Mouse (Mus musculus) forebrain, embryonic 12.5 days (tissue): ENCODE measurements around the gene Bend5. TPM values are rescaled to one million over a fixed set of nuclear protein-coding genes. Genes with fewer than 3 reads are reported as not detected.

ENCODE experiments used
- ATAC-seq: fragments of 200-750 bp; cut with Nextera tagmentation; 2 replicates; pipeline ENCODE4 v1.8.0; 2017; ENCODE audit warnings: moderate TSS enrichment; ENCODE audit not compliant: low FRiP score
- H3K27ac ChIP-seq: fragments of 300-500 bp; sonication (generic); 2 replicates; pipeline ENCODE4 v1.5.1; 2016; ENCODE audit warnings: mild to moderate bottlenecking
- H3K27me3 ChIP-seq: fragments of 300-500 bp; sonication (generic); 2 replicates; pipeline ENCODE4 v1.6.1; 2016; ENCODE audit warnings: mild to moderate bottlenecking
- H3K36me3 ChIP-seq: fragments of 300-500 bp; sonication (generic); replicated peaks from 2 replicates; pipeline ENCODE4 v1.6.1; 2016; ENCODE audit warnings: mild to moderate bottlenecking
- H3K4me1 ChIP-seq: fragments of 300-500 bp; sonication (generic); 2 replicates; pipeline ENCODE4 v1.6.1; 2016
- H3K4me2 ChIP-seq: fragments of 300-500 bp; sonication (generic); 2 replicates; pipeline ENCODE4 v1.6.1; 2016; ENCODE audit warnings: mild to moderate bottlenecking, moderate library complexity
- H3K4me3 ChIP-seq: fragments of 300-500 bp; sonication (generic); replicated peaks from 2 replicates; pipeline ENCODE4 v1.5.1; 2016; ENCODE audit warnings: mild to moderate bottlenecking
- H3K9ac ChIP-seq: fragments of 300-500 bp; sonication (generic); 2 replicates; pipeline ENCODE4 v1.6.1; 2016; ENCODE audit warnings: mild to moderate bottlenecking
- H3K9me3 ChIP-seq: fragments of 300-500 bp; sonication (generic); 2 replicates; pipeline ENCODE4 v1.6.1; 2016
- WGBS: fragments of 180-500 bp; shearing (Covaris S2); methylation state at CpG from one replicate; pipeline ENCODE4 v1.1.7; 2016; 5-methylcytosine and 5-hydroxymethylcytosine counted together
- polyA plus RNA-seq: library from polyadenylated mRNA; unstranded; fragments of >200 nt; fragmentation: Nextera tagmentation; extraction: Ambion mirVana; gene quantifications from 2 replicates; pipeline ENCODE4 v1.2.1, GENCODE M21; 2016

Bend5 gene
- polyA plus RNA-seq, 1 experiment from 2014 or later = 46.5 TPM

DNA sequence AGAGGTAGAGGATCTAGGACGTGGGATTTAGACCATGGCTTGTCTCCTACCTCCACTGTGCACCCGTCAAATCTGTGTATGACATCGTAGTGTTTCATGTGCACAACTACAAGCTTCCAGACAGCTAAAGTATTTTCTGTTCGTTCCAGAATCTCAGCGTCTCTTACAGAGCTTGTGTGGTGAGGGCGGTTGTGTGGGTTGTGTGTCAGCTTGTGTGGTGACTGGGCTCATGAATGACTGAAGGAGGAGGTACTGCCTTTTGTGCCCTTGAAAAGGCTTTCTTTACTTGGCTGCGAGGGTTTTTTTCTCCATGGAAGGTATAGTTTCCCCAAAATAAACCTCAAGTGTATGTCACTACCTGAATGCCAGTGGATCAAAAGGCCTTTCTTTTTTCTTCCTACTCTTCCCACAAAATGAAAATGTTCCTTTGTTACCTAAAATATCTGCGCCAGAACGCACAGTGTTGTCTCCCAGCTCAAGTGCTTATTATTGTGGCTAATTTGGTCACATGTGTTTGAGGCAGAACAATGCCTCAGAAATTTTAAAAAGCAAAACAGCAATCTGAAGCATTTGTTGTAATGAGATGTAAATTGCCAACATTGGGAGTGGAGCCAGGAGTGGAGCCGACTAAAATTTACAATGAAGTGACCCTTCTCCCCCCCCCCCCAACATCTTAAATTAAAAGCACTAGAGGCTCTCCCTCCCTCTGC is 29.3 kb downstream of the Bend5 start:
- Histone ChIP-seq H3K4me3 (no peak overlapping the region), H3K4me2 (peak overlapping the region; percentile 22; the same call in 1 of the 2 replicates), H3K4me1 (peaks cover 30% of the 10 kb centered on the region), H3K9me3 (no peaks in the 10 kb centered on the region), H3K9ac (no peak overlapping the region), H3K36me3 (peaks cover 5% of the 10 kb centered on the region), H3K27ac (peak overlapping the region; percentile 65), H3K27me3 (peaks cover 43% of the 10 kb centered on the region)
- WGBS = 20% methylated on average over 10 of the region's 10 CpGs
- peak; percentile 80 for ATAC-seq

DNA sequence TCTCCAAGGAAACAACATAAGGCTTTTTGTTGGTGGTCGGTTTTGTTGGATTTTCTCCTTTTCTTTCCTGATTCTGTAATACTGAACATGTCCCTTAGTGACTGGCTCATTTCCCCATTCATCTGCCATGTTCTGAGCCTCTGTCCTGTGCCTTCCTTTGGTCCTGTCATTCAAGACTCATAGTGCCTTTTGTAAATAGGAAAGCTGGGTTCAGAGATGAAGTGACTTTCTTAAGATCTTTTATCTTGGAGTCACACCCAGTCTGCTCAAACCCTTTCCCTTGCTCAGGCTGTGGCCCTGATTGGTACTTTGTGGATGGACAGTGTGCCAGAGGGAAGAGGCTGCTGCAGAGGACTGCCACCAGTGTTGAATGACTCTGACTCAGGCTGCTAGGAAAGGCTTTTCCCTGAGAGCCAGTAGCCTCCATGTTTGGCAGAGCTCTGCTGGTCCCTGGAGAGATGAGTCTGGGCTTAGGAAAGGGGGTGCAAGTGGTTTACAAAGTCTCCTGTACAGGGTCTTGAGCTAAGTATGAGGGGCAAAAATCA is 29.9 kb downstream of the Bend5 start:
- H3K36me3 ChIP-seq = peaks cover 11% of the 10 kb centered on the region
- H3K4me3 ChIP-seq = no peak overlapping the region
- peak overlapping the region; percentile 59 for H3K27ac ChIP-seq
- peaks cover 43% of the 10 kb centered on the region for H3K27me3 ChIP-seq
- H3K9me3 ChIP-seq = no peaks in the 10 kb centered on the region
- peak; percentile 50 for ATAC-seq
- no peak overlapping the region for H3K4me2 ChIP-seq
- H3K9ac ChIP-seq = no peak overlapping the region
- WGBS = 0% methylated on average over 1 of the region's 1 CpGs
- peaks cover 30% of the 10 kb centered on the region for H3K4me1 ChIP-seq

DNA sequence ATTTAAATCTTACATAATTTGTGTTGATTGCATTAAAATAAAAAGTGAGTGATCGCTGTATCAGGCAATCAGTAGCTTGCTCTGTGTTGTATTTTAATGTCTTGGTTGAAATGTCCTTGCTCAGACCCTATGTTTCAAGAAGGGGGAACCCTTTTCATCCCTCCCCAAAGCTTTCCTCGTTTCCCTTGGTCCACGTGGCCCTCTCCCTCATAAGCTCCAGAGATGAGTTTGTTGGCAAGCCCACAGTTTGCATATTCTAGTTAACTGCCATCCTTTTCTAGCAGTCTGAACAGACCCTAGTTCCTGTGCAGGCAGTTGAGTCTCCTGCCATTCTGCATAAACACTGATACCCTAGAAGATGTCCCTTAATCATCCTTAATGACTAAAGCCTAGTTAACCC is 33.1 kb downstream of the Bend5 start:
- Histone ChIP-seq H3K4me3 (no peak overlapping the region), H3K9ac (no peak overlapping the region), H3K9me3 (no peaks in the 10 kb centered on the region), H3K27me3 (peaks cover 23% of the 10 kb centered on the region), H3K27ac (no peak overlapping the region), H3K36me3 (peaks cover 21% of the 10 kb centered on the region), H3K4me1 (peaks cover 22% of the 10 kb centered on the region), H3K4me2 (no peak overlapping the region)
- WGBS = 90% methylated on average over 3 of the region's 3 CpGs
- ATAC-seq = no peak

DNA sequence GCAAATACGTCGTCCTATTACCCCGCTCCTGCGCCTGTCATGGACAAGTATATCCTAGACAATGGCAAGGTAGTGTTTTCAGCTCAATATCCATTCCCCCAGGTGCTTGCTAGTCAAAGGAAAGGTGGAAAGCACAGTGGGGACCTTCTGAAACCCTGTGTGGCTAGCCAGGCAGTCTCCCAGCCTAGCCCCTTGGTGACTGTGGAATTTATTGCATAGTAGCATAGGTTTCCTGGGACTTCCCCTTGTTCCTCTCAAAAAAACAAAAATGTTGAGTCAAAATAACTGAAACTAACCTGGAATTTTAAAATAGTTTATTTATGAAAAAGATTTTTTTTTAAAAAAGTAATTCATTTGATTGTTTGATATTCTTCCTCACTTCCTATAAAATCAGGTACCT is 33.8 kb downstream of the Bend5 start:
- Histone ChIP-seq H3K4me1 (peaks cover 16% of the 10 kb centered on the region), H3K4me3 (no peak overlapping the region), H3K27me3 (peaks cover 19% of the 10 kb centered on the region), H3K9me3 (no peaks in the 10 kb centered on the region), H3K27ac (no peak overlapping the region), H3K36me3 (peaks cover 21% of the 10 kb centered on the region), H3K4me2 (no peak overlapping the region), H3K9ac (no peak overlapping the region)
- ATAC-seq = no peak
- over 99% methylated on average over 4 of the region's 4 CpGs for WGBS

DNA sequence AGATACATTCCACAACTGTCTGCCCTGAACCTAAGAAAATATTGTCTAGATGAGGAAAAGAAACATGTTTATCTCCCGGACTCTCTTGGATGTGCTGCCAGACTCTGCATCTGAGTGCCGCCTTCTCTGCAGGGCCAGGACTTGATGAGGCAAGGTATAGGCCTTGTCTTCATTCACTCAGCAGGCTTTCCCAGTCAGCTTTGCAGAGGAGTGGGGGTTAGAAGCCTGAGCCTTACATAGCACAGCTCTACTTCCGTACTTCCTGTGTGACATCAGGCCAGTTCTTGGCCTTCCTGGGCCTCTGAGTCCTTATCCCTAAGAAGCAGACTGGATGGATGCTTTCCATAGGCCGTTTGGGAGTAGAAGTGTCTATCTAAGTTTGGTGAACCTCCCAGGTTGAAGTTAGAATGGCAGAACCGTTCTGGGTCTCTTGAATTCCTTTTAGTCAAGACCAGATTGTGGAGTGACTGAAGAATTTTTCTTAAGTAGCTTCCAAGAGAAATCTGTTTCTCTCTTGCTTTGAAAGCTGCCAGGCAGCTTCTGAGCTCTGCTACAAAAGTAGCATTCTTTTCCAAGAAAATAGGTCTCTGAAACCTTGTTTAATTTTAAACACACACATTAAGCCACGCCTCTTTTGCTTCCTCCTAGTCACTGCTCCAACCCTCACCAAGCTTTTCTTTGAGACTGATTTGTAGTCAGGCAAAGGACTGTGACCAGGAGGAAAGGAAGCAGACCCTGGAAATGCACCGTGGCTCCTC is 34.8 kb downstream of the Bend5 start:
- H3K9ac ChIP-seq = no peak overlapping the region
- peaks cover 5% of the 10 kb centered on the region for H3K4me1 ChIP-seq
- H3K9me3 ChIP-seq = no peaks in the 10 kb centered on the region
- 72% methylated on average over 7 of the region's 7 CpGs for WGBS
- H3K27ac ChIP-seq = no peak overlapping the region
- no peak overlapping the region for H3K4me3 ChIP-seq
- no peak overlapping the region for H3K4me2 ChIP-seq
- H3K36me3 ChIP-seq = peaks cover 30% of the 10 kb centered on the region
- ATAC-seq = no peak
- peaks cover 19% of the 10 kb centered on the region for H3K27me3 ChIP-seq

DNA sequence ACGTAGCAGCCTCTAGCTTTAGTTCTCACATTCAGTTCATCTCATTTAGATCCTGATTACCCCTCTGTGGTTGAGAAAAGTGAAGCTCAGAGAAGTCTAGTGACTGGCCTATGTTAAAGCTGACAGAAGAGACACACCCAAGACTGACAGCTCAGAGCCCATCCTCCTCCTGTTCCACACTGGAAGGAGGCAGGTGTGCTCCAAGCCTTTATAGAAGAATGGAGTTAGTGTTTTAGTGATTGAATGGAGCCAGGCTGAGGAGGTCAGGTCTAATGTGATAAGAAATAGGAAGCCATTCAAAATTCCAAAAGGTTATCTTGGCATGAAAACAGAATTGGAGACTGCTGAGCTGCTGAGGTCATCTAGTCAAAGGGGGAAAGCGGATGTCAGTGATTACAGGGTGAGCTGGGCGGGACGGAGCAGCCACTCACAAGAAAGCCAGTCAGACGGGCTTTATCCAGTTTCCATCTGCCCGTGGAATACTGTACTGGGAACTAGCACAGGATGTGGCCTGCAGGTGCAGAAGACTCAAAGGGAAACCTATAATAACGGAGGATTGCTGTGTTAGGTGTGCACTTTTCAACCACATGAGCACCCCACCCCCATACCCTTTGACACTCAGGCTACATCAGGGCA is 36.6 kb downstream of the Bend5 start:
- no peak overlapping the region for H3K9ac ChIP-seq
- 0 out of 2 replicates have a peak, but pooled peaks cover 2% of the 10 kb centered on the region for H3K4me1 ChIP-seq
- WGBS = 85% methylated on average over 7 of the region's 7 CpGs
- no peak for ATAC-seq
- H3K27ac ChIP-seq = no peak overlapping the region
- H3K4me3 ChIP-seq = no peak overlapping the region
- peaks cover 43% of the 10 kb centered on the region for H3K36me3 ChIP-seq
- no peaks in the 10 kb centered on the region for H3K9me3 ChIP-seq
- H3K27me3 ChIP-seq = peaks cover 10% of the 10 kb centered on the region
- no peak overlapping the region for H3K4me2 ChIP-seq

GRCm38 (mm10) chr4:111452192-111452591 is 37.4 kb downstream of the Bend5 start:
- Histone ChIP-seq H3K4me1 (0 out of 2 replicates have a peak, but pooled peaks cover 3% of the 10 kb centered on the region), H3K36me3 (peaks cover 51% of the 10 kb centered on the region)

GRCm38 (mm10) chr4:111453275-111453674 is 38.5 kb downstream of the Bend5 start:
- no peaks in the 10 kb centered on the region for H3K9me3 ChIP-seq
- H3K36me3 ChIP-seq = peaks cover 55% of the 10 kb centered on the region
- H3K9ac ChIP-seq = no peak overlapping the region
- H3K4me3 ChIP-seq = no peak overlapping the region
- 76% methylated on average over 3 of the region's 3 CpGs for WGBS
- 0 out of 2 replicates have a peak, but pooled peaks cover 3% of the 10 kb centered on the region for H3K4me1 ChIP-seq
- no peaks in the 10 kb centered on the region for H3K27me3 ChIP-seq
- no peak overlapping the region for H3K27ac ChIP-seq
- no peak overlapping the region for H3K4me2 ChIP-seq
- ATAC-seq = no peak

More at GRCm38 (mm10) chr4:111452192-111452591, 37.4 kb downstream of the Bend5 start:
- no peak overlapping the region for H3K9ac ChIP-seq
- WGBS = 93% methylated on average over 5 of the region's 5 CpGs
- no peaks in the 10 kb centered on the region for H3K9me3 ChIP-seq
- no peak overlapping the region for H3K4me3 ChIP-seq
- H3K4me2 ChIP-seq = no peak overlapping the region
- 0 out of 2 replicates have a peak, but pooled peaks cover 2% of the 10 kb centered on the region for H3K27me3 ChIP-seq
- no peak for ATAC-seq
- no peak overlapping the region for H3K27ac ChIP-seq

GRCm38 (mm10) chr4:111455621-111456020 is 40.8 kb downstream of the Bend5 start:
- Histone ChIP-seq H3K4me1 (0 out of 2 replicates have a peak, but pooled peaks cover 3% of the 10 kb centered on the region), H3K4me3 (no peak overlapping the region), H3K27ac (no peak overlapping the region), H3K36me3 (peaks cover 59% of the 10 kb centered on the region), H3K27me3 (no peaks in the 10 kb centered on the region), H3K9me3 (no peaks in the 10 kb centered on the region), H3K4me2 (no peak overlapping the region), H3K9ac (no peak overlapping the region)
- ATAC-seq = 0 out of 2 replicates have a peak, but pooled peaks have one; percentile 17
- 92% methylated on average over 5 of the region's 5 CpGs for WGBS

GRCm38 (mm10) chr4:111457568-111457967 is 42.8 kb downstream of the Bend5 start:
- Histone ChIP-seq H3K4me3 (no peak overlapping the region), H3K27ac (no peak overlapping the region), H3K4me1 (0 out of 2 replicates have a peak, but pooled peaks cover 3% of the 10 kb centered on the region), H3K4me2 (no peak overlapping the region), H3K27me3 (no peaks in the 10 kb centered on the region), H3K9ac (no peak overlapping the region), H3K9me3 (no peaks in the 10 kb centered on the region), H3K36me3 (peaks cover 57% of the 10 kb centered on the region)
- no peak for ATAC-seq
- WGBS = 67% methylated on average over 5 of the region's 5 CpGs

DNA sequence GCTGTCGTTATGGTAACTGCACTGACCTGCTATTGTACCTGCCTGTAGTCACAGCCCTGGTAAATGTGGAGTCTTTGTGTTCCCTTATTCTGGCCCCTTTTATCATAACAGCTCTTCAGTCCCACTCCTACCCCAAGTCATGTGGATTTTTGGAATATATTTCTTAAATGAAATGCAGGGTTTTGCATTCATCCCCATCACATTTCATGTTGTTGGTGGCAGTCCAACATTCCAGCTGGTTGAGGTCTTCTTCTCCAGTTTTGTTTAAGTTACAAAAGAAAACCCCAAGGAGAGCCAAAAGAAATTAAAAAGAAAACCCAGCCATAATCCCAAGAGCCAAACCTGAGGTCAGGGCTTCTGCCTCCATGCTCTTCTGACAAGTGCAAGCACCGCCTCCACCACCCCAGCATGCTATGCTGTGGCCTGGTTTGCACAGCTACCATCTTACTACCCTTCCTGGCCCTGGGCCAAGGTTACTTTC is 52.5 kb downstream of the Bend5 start:
- Histone ChIP-seq H3K4me3 (no peak overlapping the region), H3K27me3 (no peaks in the 10 kb centered on the region), H3K9ac (no peak overlapping the region), H3K4me1 (0 out of 2 replicates have a peak, but pooled peaks cover 1% of the 10 kb centered on the region), H3K4me2 (no peak overlapping the region), H3K36me3 (no peaks in the 10 kb centered on the region), H3K9me3 (no peaks in the 10 kb centered on the region), H3K27ac (no peak overlapping the region)
- WGBS = 85% methylated on average over 2 of the region's 2 CpGs
- no peak for ATAC-seq

GRCm38 (mm10) chr4:111467796-111468195 is 53.0 kb downstream of the Bend5 start:
- H3K9ac ChIP-seq = no peak overlapping the region
- H3K27ac ChIP-seq = no peak overlapping the region
- no peaks in the 10 kb centered on the region for H3K27me3 ChIP-seq
- no peak overlapping the region for H3K4me3 ChIP-seq
- no peaks in the 10 kb centered on the region for H3K36me3 ChIP-seq
- no peak for ATAC-seq
- H3K4me1 ChIP-seq = 0 out of 2 replicates have a peak, but pooled peaks cover 4% of the 10 kb centered on the region
- 80% methylated on average over 4 of the region's 4 CpGs for WGBS
- no peak overlapping the region for H3K4me2 ChIP-seq
- H3K9me3 ChIP-seq = no peaks in the 10 kb centered on the region
